Mouse (Mus musculus) kidney, postnatal 0 days (tissue): ENCODE data around the gene H2-Oa. TPM values are rescaled to one million over a fixed set of nuclear protein-coding genes. Genes with fewer than 3 reads are reported as not detected.
"Not testable (repeated sequence)": the region's sequence is repeated elsewhere in the genome, so short reads cannot be mapped to it uniquely, and the experiment has no call there.

Experiments
- ATAC-seq: fragments of 200-750 bp; cut with Nextera tagmentation; replicated peaks from 2 replicates; pipeline ENCODE4 v1.8.0; 2017; ENCODE audit warnings: low read depth, moderate number of reproducible peaks, moderate TSS enrichment, moderate library complexity; ENCODE audit not compliant: low FRiP score
- DNase-seq: peaks from one replicate; pipeline ENCODE4 v3.0.0-alpha.2; 2016; ENCODE audit warnings: low spot score
- H3K27ac ChIP-seq: fragments of 300-500 bp; sonication (generic); 2 replicates; pipeline ENCODE4 v1.5.1; 2014; ENCODE audit warnings: mild to moderate bottlenecking
- H3K27me3 ChIP-seq: fragments of 300-500 bp; sonication (generic); 2 replicates; pipeline ENCODE4 v1.6.1; 2014; ENCODE audit warnings: low read length, mixed read lengths; ENCODE audit not compliant: insufficient read depth
- H3K36me3 ChIP-seq: fragments of 300-500 bp; sonication (generic); 2 replicates; pipeline ENCODE4 v1.6.1; 2014; ENCODE audit warnings: low read length, mixed read lengths; ENCODE audit not compliant: insufficient read depth
- H3K4me1 ChIP-seq: fragments of 300-500 bp; sonication (generic); replicated peaks from 2 replicates; pipeline ENCODE4 v1.6.1; 2014; ENCODE audit warnings: antibody characterized with exemption, low read length, mixed read lengths; ENCODE audit not compliant: insufficient read depth
- H3K4me2 ChIP-seq: fragments of 300-500 bp; sonication (generic); 2 replicates; pipeline ENCODE4 v1.6.1; 2014; ENCODE audit warnings: mild to moderate bottlenecking, low read length, moderate library complexity, mixed read lengths
- H3K4me3 ChIP-seq: fragments of 300-500 bp; sonication (generic); replicated peaks from 2 replicates; pipeline ENCODE4 v1.5.1; 2014; ENCODE audit warnings: low read depth, low read length
- H3K9ac ChIP-seq: fragments of 300-500 bp; sonication (generic); 2 replicates; pipeline ENCODE4 v1.6.1; 2014; ENCODE audit warnings: low read depth, low read length
- H3K9me3 ChIP-seq: fragments of 300-500 bp; sonication (generic); replicated peaks from 2 replicates; pipeline ENCODE4 v1.6.1; 2016; ENCODE audit warnings: low read length, inconsistent platforms, mixed read lengths
- CTCF ChIP-seq: IDR thresholded peaks from 2 replicates; pipeline ENCODE4 v1.5.1; 2016; ENCODE audit warnings: antibody characterized with exemption, low read depth, mild to moderate bottlenecking, moderate library complexity
- WGBS: fragments of 180-500 bp; shearing (Covaris S2); extraction: QIAGEN DNeasy Blood & Tissue Kit; methylation state at CpG from one replicate; pipeline ENCODE4 v1.1.7; 2014; 5-methylcytosine and 5-hydroxymethylcytosine counted together
- polyA plus RNA-seq: library from polyadenylated mRNA; unstranded; fragments of >200 nt; fragmentation: Nextera tagmentation; extraction: Ambion mirVana; gene quantifications from 2 replicates; pipeline ENCODE4 v1.2.1, GENCODE M21; 2015

The H2-Oa gene
- polyA plus RNA-seq, 1 experiment from 2014 or later = 0.95 TPM

- no peak for TF ChIP-seq CTCF
- Histone ChIP-seq H3K9me3 (no peaks in the 10 kb centered on the region), H3K9ac (no peak overlapping the region), H3K4me3 (no peak overlapping the region), H3K4me2 (no peak overlapping the region), H3K4me1 (0 out of 2 replicates have a peak, but pooled peaks cover 14% of the 10 kb centered on the region), H3K36me3 (no peaks in the 10 kb centered on the region), H3K27ac (no peak overlapping the region), H3K27me3 (no peaks in the 10 kb centered on the region)
- ATAC-seq (no peak), DNase-seq (no peak)
- 58% methylated on average over 4 of the region's 4 CpGs for WGBS
Measured at GRCm38 (mm10) chr17:34141448-34141847, 49.3 kb downstream of the H2-Oa start.

GRCm38 (mm10) chr17:34142456-34143010 lies 50.4 kb downstream of the H2-Oa start:
- TF ChIP-seq CTCF = no peak
- no peak overlapping the region for H3K4me3 ChIP-seq
- 69% methylated on average over 7 of the region's 7 CpGs for WGBS
- H3K4me2 ChIP-seq = peak overlapping the region; percentile 30; the same call in 1 of the 2 replicates
- 0 out of 2 replicates have a peak overlapping the region, but pooled peaks have one; percentile 19 for H3K27ac ChIP-seq
- no peaks in the 10 kb centered on the region for H3K9me3 ChIP-seq
- DNase-seq (no peak), ATAC-seq (no peak; the same call in 1 of the 2 replicates)
- no peaks in the 10 kb centered on the region for H3K27me3 ChIP-seq
- no peak overlapping the region for H3K9ac ChIP-seq
- H3K36me3 ChIP-seq = no peaks in the 10 kb centered on the region
- H3K4me1 ChIP-seq = 0 out of 2 replicates have a peak, but pooled peaks cover 14% of the 10 kb centered on the region

- Histone ChIP-seq H3K4me3 (no peak within 1 kb of the TSS), H3K27me3 (no peaks in the 10 kb centered on the region), H3K9ac (no peak within 1 kb of the TSS), H3K27ac (0 out of 2 replicates have a peak within 1 kb of the TSS, but pooled peaks have one; percentile 19), H3K4me2 (peak within 1 kb of the TSS; percentile 30; the same call in 1 of the 2 replicates), H3K36me3 (no peaks in the 10 kb centered on the region), H3K4me1 (0 out of 2 replicates have a peak, but pooled peaks cover 14% of the 10 kb centered on the region), H3K9me3 (no peaks in the 10 kb centered on the region)
- peak; percentile 54 for DNase-seq
- no peak for TF ChIP-seq CTCF
- 11% methylated on average over 7 of the region's 7 CpGs for WGBS
- ATAC-seq = no peak; the same call in 1 of the 2 replicates
Measured at GRCm38 (mm10) chr17:34143033-34143432, 50.9 kb downstream of the H2-Oa start, which contains the start of gene H2-DMb2. Gene H2-DMb2 (plus strand): TSS chr17:34143307.

- Histone ChIP-seq H3K27ac (no peak overlapping the region), H3K4me3 (no peak overlapping the region), H3K9ac (no peak overlapping the region), H3K9me3 (no peaks in the 10 kb centered on the region), H3K4me2 (0 out of 2 replicates have a peak overlapping the region, but pooled peaks have one; percentile 30), H3K36me3 (no peaks in the 10 kb centered on the region), H3K27me3 (no peaks in the 10 kb centered on the region), H3K4me1 (0 out of 2 replicates have a peak, but pooled peaks cover 14% of the 10 kb centered on the region)
- no peak for TF ChIP-seq CTCF
- WGBS = 58% methylated on average over 5 of the region's 5 CpGs
- ATAC-seq (no peak), DNase-seq (no peak)
Measured at GRCm38 (mm10) chr17:34143461-34143860, 51.3 kb downstream of the H2-Oa start.

- ATAC-seq, H3K4me2 ChIP-seq, H3K9me3 ChIP-seq, H3K4me3 ChIP-seq, H3K9ac ChIP-seq, H3K27me3 ChIP-seq, H3K36me3 ChIP-seq, DNase-seq, H3K27ac ChIP-seq: not testable (repeated sequence)
- 83% methylated on average over 4 of the region's 4 CpGs for WGBS
- H3K4me1 ChIP-seq = 0 out of 2 replicates have a peak, but pooled peaks cover 11% of the 10 kb centered on the region
Measured at GRCm38 (mm10) chr17:34144221-34144620, 52.1 kb downstream of the H2-Oa start.

Other genes with a start within 250 kb of the H2-Oa start
- 101 and 109 TPM in 2 replicates for gene Cd320, start 249.2 kb upstream of the H2-Oa start, polyA plus RNA-seq
- gene Gm7029, start 218.5 kb upstream of the H2-Oa start, polyA plus RNA-seq = not detected in 2 replicates
- gene Kifc1, start 201.7 kb upstream of the H2-Oa start, polyA plus RNA-seq = 3.4 TPM in 2 replicates
- 0.29 TPM in 1 of 2 replicates, not detected in the other for gene Platr17, start 187.2 kb upstream of the H2-Oa start, polyA plus RNA-seq
- gene Daxx, start 182.9 kb upstream of the H2-Oa start, polyA plus RNA-seq = 33.4 and 39.5 TPM in 2 replicates
- gene Tapbp, start 176.4 kb upstream of the H2-Oa start, polyA plus RNA-seq = 50.6 and 53.2 TPM in 2 replicates
- 19.8 TPM in 2 replicates for gene Zbtb22, start 176.4 kb upstream of the H2-Oa start, polyA plus RNA-seq
- gene Rgl2, start 162.8 kb upstream of the H2-Oa start, polyA plus RNA-seq = 22.2 TPM in 2 replicates
- gene Pfdn6, start 152.0 kb upstream of the H2-Oa start, polyA plus RNA-seq = 147 and 150 TPM in 2 replicates
- gene Wdr46, start 151.7 kb upstream of the H2-Oa start, polyA plus RNA-seq = 20.1 and 20.3 TPM in 2 replicates
- 6.7 and 8.1 TPM in 2 replicates for gene B3galt4, start 140.9 kb upstream of the H2-Oa start, polyA plus RNA-seq
- gene Vps52, start 136.5 kb upstream of the H2-Oa start, polyA plus RNA-seq = 37.7 and 40.7 TPM in 2 replicates
- gene Rps18, start 136.3 kb upstream of the H2-Oa start, polyA plus RNA-seq = 2,059 and 2,304 TPM in 2 replicates
- 76.0 and 82.2 TPM in 2 replicates for gene H2-K1, start 92.0 kb upstream of the H2-Oa start, polyA plus RNA-seq
- 17.9 and 23.3 TPM in 2 replicates for gene Ring1, start 67.7 kb upstream of the H2-Oa start, polyA plus RNA-seq
- gene H2-Ke6, start 64.3 kb upstream of the H2-Oa start, polyA plus RNA-seq = 64.9 and 65.7 TPM in 2 replicates
- gene Slc39a7, start 60.7 kb upstream of the H2-Oa start, polyA plus RNA-seq = 149 and 165 TPM in 2 replicates
- 42.3 and 46.1 TPM in 2 replicates for gene Rxrb, start 60.5 kb upstream of the H2-Oa start, polyA plus RNA-seq
- gene Col11a2, start 52.9 kb upstream of the H2-Oa start, polyA plus RNA-seq = 1.4 and 1.6 TPM in 2 replicates
- 18.6 and 20.6 TPM in 2 replicates for gene H2-DMa, start 27.2 kb downstream of the H2-Oa start, polyA plus RNA-seq
- gene Brd2, start 30.3 kb downstream of the H2-Oa start, polyA plus RNA-seq = 90.2 and 100 TPM in 2 replicates
- 15.3 and 19.4 TPM in 2 replicates for gene H2-DMb2, start 51.0 kb downstream of the H2-Oa start, polyA plus RNA-seq
- 12.9 and 13.5 TPM in 2 replicates for gene H2-DMb1, start 60.7 kb downstream of the H2-Oa start, polyA plus RNA-seq
- 8.5 and 8.8 TPM in 2 replicates for gene Tap1, start 95.2 kb downstream of the H2-Oa start, polyA plus RNA-seq
- gene Psmb9, start 95.4 kb downstream of the H2-Oa start, polyA plus RNA-seq = 5.9 TPM in 2 replicates
- gene Psmb8, start 105.4 kb downstream of the H2-Oa start, polyA plus RNA-seq = 17.7 and 21.6 TPM in 2 replicates
- gene Tap2, start 111.2 kb downstream of the H2-Oa start, polyA plus RNA-seq = 8.8 TPM in 2 replicates
- gene H2-Ob, start 146.6 kb downstream of the H2-Oa start, polyA plus RNA-seq = 0.11 and 0.18 TPM in 2 replicates
- gene H2-Ab1, start 165.3 kb downstream of the H2-Oa start, polyA plus RNA-seq = 48.2 and 49.7 TPM in 2 replicates
- 5.9 and 6.0 TPM in 2 replicates for gene H2-Aa, start 195.5 kb downstream of the H2-Oa start, polyA plus RNA-seq
- gene H2-Eb1, start 213.5 kb downstream of the H2-Oa start, polyA plus RNA-seq = 13.6 and 14.3 TPM in 2 replicates
- gene H2-Eb2, start 233.3 kb downstream of the H2-Oa start, polyA plus RNA-seq = 0.06 TPM in 1 of 2 replicates, not detected in the other